Mouse (Mus musculus) mouse trophoblast stem cell (cell line): ENCODE results near the gene Gulp1.

Experiments used
- in situ Hi-C, 2 experiments: fragments of 300-500 bp; cut with MseI, MboI; formaldehyde crosslinking; loops; 2 replicates in 1 of 2; 3 replicates in 1 of 2; pipeline ENCODE4 v1.15.1; 2025

Gene Gulp1

GRCm38 (mm10) chr1:44551461-44552370, at the start of gene Gulp1:
TSS of gene Gulp1 (plus strand) at chr1:44551511.
- in situ Hi-C loops = no loop called here

- in situ Hi-C loops = no loop called here
These were observed 1.1 kb upstream of the Gulp1 start for GRCm38 (mm10) chr1:44550261-44550660.

GRCm38 (mm10) chr1:44552371-44552841, 1.1 kb downstream of the Gulp1 start:
- in situ Hi-C loops = no loop called here

GRCm38 (mm10) chr1:44553166-44553898, 2.0 kb downstream of the Gulp1 start:
- in situ Hi-C loops = no loop called here

- in situ Hi-C loops = no loop called here
These were observed 16.1 kb downstream of the Gulp1 start for GRCm38 (mm10) chr1:44567431-44567830.

- in situ Hi-C loops = no loop called here
These were observed 17.0 kb downstream of the Gulp1 start for GRCm38 (mm10) chr1:44568296-44568695.

- in situ Hi-C loops = no loop called here
These were observed 24.7 kb downstream of the Gulp1 start for GRCm38 (mm10) chr1:44576001-44576400.

- in situ Hi-C loops = no loop called here
These were observed 25.3 kb downstream of the Gulp1 start for GRCm38 (mm10) chr1:44576610-44577009.

GRCm38 (mm10) chr1:44580390-44580789, 29.1 kb downstream of the Gulp1 start:
- in situ Hi-C loops = no loop called here

GRCm38 (mm10) chr1:44584886-44585385, 33.6 kb downstream of the Gulp1 start:
- in situ Hi-C loops = no loop called here

GRCm38 (mm10) chr1:44591742-44592141, 40.4 kb downstream of the Gulp1 start:
- in situ Hi-C loops = no loop called here

- in situ Hi-C loops = no loop called here
These were observed 41.8 kb downstream of the Gulp1 start for GRCm38 (mm10) chr1:44593109-44593508.

- in situ Hi-C loops = no loop called here
These were observed 47.0 kb downstream of the Gulp1 start for GRCm38 (mm10) chr1:44598312-44598711.

GRCm38 (mm10) chr1:44613294-44614041, 62.2 kb downstream of the Gulp1 start:
- in situ Hi-C loops = no loop called here

GRCm38 (mm10) chr1:44618751-44619150, 67.4 kb downstream of the Gulp1 start:
- in situ Hi-C loops = no loop called here

GRCm38 (mm10) chr1:44634481-44634880, 83.2 kb downstream of the Gulp1 start:
- in situ Hi-C loops = no loop called here

GRCm38 (mm10) chr1:44645678-44646276, 94.5 kb downstream of the Gulp1 start:
- in situ Hi-C loops = no loop called here

GRCm38 (mm10) chr1:44678974-44679373, 127.7 kb downstream of the Gulp1 start:
- in situ Hi-C loops = no loop called here

- in situ Hi-C loops = no loop called here
These were observed 128.1 kb downstream of the Gulp1 start for GRCm38 (mm10) chr1:44679415-44679814.

- in situ Hi-C loops = no loop called here
These were observed 131.2 kb downstream of the Gulp1 start for GRCm38 (mm10) chr1:44682556-44682955.

GRCm38 (mm10) chr1:44683723-44684122, 132.4 kb downstream of the Gulp1 start:
- in situ Hi-C loops = no loop called here
